Mouse (Mus musculus): ENCODE results near the gene Gmfb.

DNA sequence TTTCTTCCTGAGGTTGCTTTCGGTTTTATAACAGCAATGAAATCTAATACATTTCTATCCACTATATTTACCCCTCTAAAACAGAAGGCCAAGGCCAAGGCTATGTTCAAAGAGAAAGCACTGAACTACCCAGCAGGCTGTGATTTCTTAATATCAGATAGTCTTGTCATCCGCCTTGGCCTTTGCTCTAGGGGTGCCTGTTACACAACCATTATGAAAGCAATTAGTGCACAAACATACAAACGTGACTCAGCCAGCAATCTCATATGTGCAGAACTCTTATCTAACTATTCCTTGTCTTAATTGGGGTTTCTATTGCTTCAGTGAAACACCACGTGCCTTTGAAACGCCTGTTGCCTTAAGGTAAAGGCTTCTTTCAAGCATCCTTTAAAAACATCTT, 27.9 kb downstream of the Gmfb start:
- TF ChIP-seq CTCF (IDR thresholded peaks at IDR 0.05; ENCODE audit: borderline replicate concordance, control insufficient read depth, extremely low read depth, insufficient read depth, low read length, poor library complexity), result no peak
- no peak for TF ChIP-seq POLR2A (IDR thresholded peaks at IDR 0.05; ENCODE audit: control insufficient read depth, extremely low read depth, insufficient read depth, low read length, poor library complexity)
